Mouse (Mus musculus): ENCODE results near the gene 1810030O07Rik. TPM values are rescaled to one million over a fixed set of nuclear protein-coding genes. Genes with fewer than 3 reads are reported as not detected.
A peak's percentile ranks its signal among the peaks of the same experiment; 100 is the strongest.
"Not testable (repeated sequence)": the region's sequence is repeated elsewhere in the genome, so short reads cannot be mapped to it uniquely, and the experiment has no call there.

Gene 1810030O07Rik
- total RNA-seq (2017): 27.6 and 28.5 TPM in 2 replicates

DNA sequence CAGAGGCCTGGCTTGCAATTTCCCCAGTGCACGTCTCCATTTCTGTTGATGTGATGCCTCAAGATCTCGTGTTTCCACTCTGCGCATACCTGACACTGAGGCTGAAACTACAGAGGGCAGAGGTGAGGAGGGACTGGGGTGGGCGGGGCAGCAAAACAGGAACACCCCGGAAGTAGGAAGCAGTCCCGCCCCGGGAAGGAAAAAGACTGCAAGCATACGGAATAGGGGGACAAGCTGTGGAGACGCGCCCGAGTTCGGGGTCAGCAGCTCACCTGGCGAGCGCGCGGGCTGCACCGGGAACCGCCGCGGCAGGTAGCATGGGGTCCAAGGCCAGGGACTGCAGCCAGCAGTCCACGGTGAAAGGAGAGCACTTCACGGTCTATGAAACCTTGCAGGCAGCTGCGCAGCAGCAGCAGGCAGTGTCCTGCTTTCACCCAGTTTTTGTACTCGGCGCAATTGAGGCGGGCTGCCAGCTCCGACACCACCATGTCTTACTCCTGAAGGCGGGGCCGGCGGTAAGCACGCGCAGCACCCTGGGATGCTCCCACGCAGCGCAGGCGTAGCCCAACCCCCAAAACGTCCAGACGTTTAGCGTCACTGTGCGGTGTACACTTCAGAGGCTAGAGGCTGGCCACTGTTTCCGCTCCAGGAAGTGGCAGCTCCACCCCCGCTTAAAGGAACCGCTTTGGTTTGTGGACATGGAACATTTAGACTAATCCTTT lies at the start of gene 1810030O07Rik:
Gene 1810030O07Rik, minus strand, starts transcription at position 615 of the 722 bp plus-strand sequence.
- peak; percentile 100 for ATAC-seq (ENCODE audit: extremely low read depth, insufficient number of reproducible peaks, low FRiP score, poor library complexity, severe bottlenecking)

GRCm38 (mm10) chrX:12716036-12716435 lies 42.6 kb upstream of the 1810030O07Rik start:
- no peak for ATAC-seq (ENCODE audit: extremely low read depth, insufficient number of reproducible peaks, low FRiP score, poor library complexity, severe bottlenecking)

GRCm38 (mm10) chrX:12713796-12714195 lies 40.3 kb upstream of the 1810030O07Rik start:
- ATAC-seq (ENCODE audit: extremely low read depth, insufficient number of reproducible peaks, low FRiP score, poor library complexity, severe bottlenecking): no peak

- no peak for ATAC-seq (ENCODE audit: extremely low read depth, insufficient number of reproducible peaks, low FRiP score, poor library complexity, severe bottlenecking)
These were observed 13.4 kb upstream of the 1810030O07Rik start for GRCm38 (mm10) chrX:12686910-12687309.

DNA sequence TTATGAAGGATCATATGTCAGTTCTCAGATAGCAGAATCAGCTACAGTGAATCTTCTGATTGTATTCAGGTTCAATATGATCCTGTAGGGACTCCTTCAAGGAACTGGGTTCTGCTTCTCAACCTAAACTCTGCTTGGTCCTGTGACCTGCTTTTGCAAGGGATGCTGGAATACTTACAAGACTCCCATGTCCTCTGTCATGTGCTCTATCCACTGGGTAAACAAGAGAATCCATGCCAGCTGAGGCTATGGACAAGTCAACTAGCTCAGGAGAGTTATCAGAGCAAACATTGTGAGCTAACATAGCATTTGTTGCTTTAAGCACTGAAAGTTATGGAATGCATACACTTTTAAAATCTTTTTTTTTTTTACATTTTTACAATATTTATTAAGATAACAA lies 12.6 kb upstream of the 1810030O07Rik start:
- ATAC-seq (ENCODE audit: extremely low read depth, insufficient number of reproducible peaks, low FRiP score, poor library complexity, severe bottlenecking): no peak

- ATAC-seq (ENCODE audit: extremely low read depth, insufficient number of reproducible peaks, low FRiP score, poor library complexity, severe bottlenecking): peak; percentile 39; the same call in 1 of the 2 replicates
These were observed 3.9 kb upstream of the 1810030O07Rik start for GRCm38 (mm10) chrX:12677396-12677795.

GRCm38 (mm10) chrX:12653879-12654278 lies 19.6 kb downstream of the 1810030O07Rik start:
- ATAC-seq (ENCODE audit: extremely low read depth, insufficient number of reproducible peaks, low FRiP score, poor library complexity, severe bottlenecking): no peak

- ATAC-seq (ENCODE audit: extremely low read depth, insufficient number of reproducible peaks, low FRiP score, poor library complexity, severe bottlenecking): no peak
These were observed 21.6 kb downstream of the 1810030O07Rik start for GRCm38 (mm10) chrX:12651906-12652305.

- ATAC-seq (ENCODE audit: extremely low read depth, insufficient number of reproducible peaks, low FRiP score, poor library complexity, severe bottlenecking): no peak
These were observed 27.8 kb downstream of the 1810030O07Rik start for GRCm38 (mm10) chrX:12645531-12646304.

GRCm38 (mm10) chrX:12644976-12645375 lies 28.5 kb downstream of the 1810030O07Rik start:
- no peak for ATAC-seq (ENCODE audit: extremely low read depth, insufficient number of reproducible peaks, low FRiP score, poor library complexity, severe bottlenecking)

DNA sequence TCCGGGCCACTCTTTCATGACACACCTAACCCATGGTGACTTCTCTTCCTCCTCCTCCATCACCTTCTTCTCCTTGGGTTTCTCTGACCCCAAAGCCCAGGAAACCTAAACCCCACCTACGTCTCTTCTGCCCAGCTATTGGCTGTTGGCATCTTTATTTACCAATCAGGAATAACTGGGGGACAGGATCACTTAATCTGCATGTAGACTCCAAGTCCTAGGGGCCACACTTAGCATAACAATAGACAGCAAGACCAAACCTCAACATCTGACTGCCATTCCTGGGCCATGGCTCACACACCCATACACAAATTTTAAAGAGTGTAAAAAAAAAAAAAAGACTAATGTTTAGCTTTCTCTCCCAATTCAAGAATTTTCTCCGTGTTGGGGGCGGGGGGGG lies 48.3 kb downstream of the 1810030O07Rik start:
- ATAC-seq (ENCODE audit: extremely low read depth, insufficient number of reproducible peaks, low FRiP score, poor library complexity, severe bottlenecking): no peak

DNA sequence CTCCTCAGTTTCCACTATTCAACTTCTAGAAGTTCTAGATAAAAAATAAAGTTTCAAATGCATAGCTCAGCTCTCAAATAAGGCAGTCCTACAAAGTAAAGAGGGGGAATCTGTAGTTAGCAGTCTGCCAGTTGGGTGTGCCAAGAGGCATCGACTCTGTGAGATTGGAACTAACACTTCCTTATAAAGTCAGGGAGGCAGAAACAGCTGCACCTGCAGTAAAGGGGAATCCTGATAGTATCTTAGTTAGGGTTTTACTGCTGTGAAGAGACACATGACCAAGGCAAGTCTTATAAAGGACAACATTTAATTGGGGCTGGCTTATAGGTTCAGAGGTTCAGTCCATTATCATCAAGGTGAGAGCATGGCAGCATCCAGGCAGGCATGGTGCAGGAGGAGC lies 61.1 kb downstream of the 1810030O07Rik start:
- not testable (repeated sequence) for ATAC-seq (ENCODE audit: extremely low read depth, insufficient number of reproducible peaks, low FRiP score, poor library complexity, severe bottlenecking)

DNA sequence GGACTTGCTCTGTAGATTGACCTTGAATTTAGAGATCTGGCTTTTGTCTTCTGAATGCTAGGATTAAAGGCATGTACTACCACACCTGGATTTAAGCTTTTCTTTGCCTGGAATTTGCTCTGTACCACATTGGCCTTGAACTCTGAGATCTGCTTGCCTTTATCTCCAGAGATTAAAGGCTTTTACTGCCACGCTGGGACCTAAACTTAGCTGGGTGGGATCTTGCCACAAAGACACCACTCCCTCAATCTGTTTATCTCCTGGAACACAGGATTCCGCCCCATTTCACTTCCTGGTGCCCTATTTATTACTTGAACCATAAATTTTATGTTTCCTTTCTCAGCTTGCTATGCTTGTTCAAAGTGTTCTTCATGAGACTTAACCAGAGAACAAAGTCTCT lies 62.3 kb downstream of the 1810030O07Rik start:
- ATAC-seq (ENCODE audit: extremely low read depth, insufficient number of reproducible peaks, low FRiP score, poor library complexity, severe bottlenecking): no peak

- not testable (repeated sequence) for ATAC-seq (ENCODE audit: extremely low read depth, insufficient number of reproducible peaks, low FRiP score, poor library complexity, severe bottlenecking)
These were observed 62.9 kb downstream of the 1810030O07Rik start for GRCm38 (mm10) chrX:12610541-12610940.

Other genes with a start within 250 kb of the 1810030O07Rik start
- gene Atp6ap2, start 85.9 kb downstream of the 1810030O07Rik start, total RNA-seq (2017): 76.4 and 80.1 TPM in 2 replicates
- 25.3 and 25.4 TPM in 2 replicates for gene Med14, start 88.4 kb upstream of the 1810030O07Rik start, total RNA-seq (2017)